Mouse (Mus musculus): ENCODE results near the gene Snph. TPM values are rescaled to one million over a fixed set of nuclear protein-coding genes. Genes with fewer than 3 reads are reported as not detected.

Snph gene
- polyA plus RNA-seq, 1 experiment from 2014 or later: 0.30 TPM

GRCm38 (mm10) chr2:151569452-151569851 lies 62.9 kb downstream of the Snph start:
- no peak for ATAC-seq (replicated peaks; ENCODE audit: insufficient number of reproducible peaks, low FRiP score, low TSS enrichment)
- no peak overlapping the region for H3K4me2 ChIP-seq
- H3K27me3 ChIP-seq (ENCODE audit: control insufficient read depth, insufficient read depth, low read length): no peaks in the 10 kb centered on the region
- H3K9ac ChIP-seq (ENCODE audit: low read depth, low read length): no peak overlapping the region
- no peaks in the 10 kb centered on the region for H3K36me3 ChIP-seq (ENCODE audit: control insufficient read depth, insufficient read depth, low read length)
- H3K4me1 ChIP-seq (ENCODE audit: control insufficient read depth, insufficient read depth, low read length): no peaks in the 10 kb centered on the region
- no peak overlapping the region for H3K27ac ChIP-seq (ENCODE audit: low read depth, low read length)
- WGBS (ENCODE audit: insufficient replicate concordance): 82% methylated on average over 2 of the region's 2 CpGs
- H3K9me3 ChIP-seq (replicated peaks; ENCODE audit: control insufficient read depth, low read length): no peaks in the 10 kb centered on the region
- H3K4me3 ChIP-seq (ENCODE audit: low read depth, low read length): no peak overlapping the region

DNA sequence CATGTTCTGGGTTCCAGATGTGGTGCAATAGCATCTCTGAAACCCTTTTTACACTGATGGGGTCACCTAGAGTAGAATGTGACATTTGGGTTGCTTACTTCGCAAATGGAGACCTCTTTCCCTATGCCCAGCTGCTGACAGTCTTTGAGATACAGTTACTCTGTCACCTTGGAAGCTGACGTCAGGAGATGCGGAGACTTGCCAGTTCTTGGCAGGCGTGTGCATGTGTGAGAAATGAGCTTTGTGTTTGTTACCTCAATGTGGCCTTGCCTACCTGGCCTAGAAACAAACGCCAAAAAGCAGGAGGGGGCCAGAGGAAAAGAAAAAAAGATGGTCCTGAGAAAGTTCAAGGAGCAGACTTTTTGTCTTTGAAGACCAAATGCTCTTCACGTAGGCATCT lies 65.5 kb downstream of the Snph start:
- WGBS (ENCODE audit: insufficient replicate concordance): 75% methylated on average over 6 of the region's 6 CpGs
- no peak overlapping the region for H3K9ac ChIP-seq (ENCODE audit: low read depth, low read length)
- no peak overlapping the region for H3K27ac ChIP-seq (ENCODE audit: low read depth, low read length)
- H3K4me1 ChIP-seq (ENCODE audit: control insufficient read depth, insufficient read depth, low read length): no peaks in the 10 kb centered on the region
- H3K4me3 ChIP-seq (ENCODE audit: low read depth, low read length): no peak overlapping the region
- H3K36me3 ChIP-seq (ENCODE audit: control insufficient read depth, insufficient read depth, low read length): peaks cover 5% of the 10 kb centered on the region
- no peaks in the 10 kb centered on the region for H3K27me3 ChIP-seq (ENCODE audit: control insufficient read depth, insufficient read depth, low read length)
- no peaks in the 10 kb centered on the region for H3K9me3 ChIP-seq (replicated peaks; ENCODE audit: control insufficient read depth, low read length)
- no peak for ATAC-seq (replicated peaks; ENCODE audit: insufficient number of reproducible peaks, low FRiP score, low TSS enrichment)
- H3K4me2 ChIP-seq: no peak overlapping the region

DNA sequence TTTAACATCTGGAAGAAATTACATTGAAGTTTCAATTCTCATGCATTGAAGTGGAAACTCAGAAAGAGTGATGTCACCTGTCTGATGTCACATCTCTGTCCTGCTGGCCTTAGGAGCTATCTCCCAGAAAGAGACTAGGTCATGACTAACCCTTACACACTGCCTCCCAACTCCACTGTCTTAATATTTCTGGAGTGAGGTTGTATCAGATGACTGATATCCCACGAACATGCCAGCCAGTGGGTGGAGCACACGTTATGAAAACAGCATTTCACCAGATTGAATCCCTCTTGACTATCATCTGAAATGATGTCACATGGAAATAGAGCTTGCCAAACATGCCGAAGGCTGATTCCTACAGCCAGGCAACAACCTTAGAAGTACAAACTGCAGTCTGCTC lies 67.4 kb downstream of the Snph start:
- peaks cover 16% of the 10 kb centered on the region for H3K36me3 ChIP-seq (ENCODE audit: control insufficient read depth, insufficient read depth, low read length)
- ATAC-seq (replicated peaks; ENCODE audit: insufficient number of reproducible peaks, low FRiP score, low TSS enrichment): no peak
- H3K27me3 ChIP-seq (ENCODE audit: control insufficient read depth, insufficient read depth, low read length): no peaks in the 10 kb centered on the region
- 65% methylated on average over 3 of the region's 3 CpGs for WGBS (ENCODE audit: insufficient replicate concordance)
- no peak overlapping the region for H3K4me3 ChIP-seq (ENCODE audit: low read depth, low read length)
- H3K9ac ChIP-seq (ENCODE audit: low read depth, low read length): no peak overlapping the region
- no peaks in the 10 kb centered on the region for H3K9me3 ChIP-seq (replicated peaks; ENCODE audit: control insufficient read depth, low read length)
- H3K4me2 ChIP-seq: no peak overlapping the region
- H3K4me1 ChIP-seq (ENCODE audit: control insufficient read depth, insufficient read depth, low read length): no peaks in the 10 kb centered on the region
- no peak overlapping the region for H3K27ac ChIP-seq (ENCODE audit: low read depth, low read length)

DNA sequence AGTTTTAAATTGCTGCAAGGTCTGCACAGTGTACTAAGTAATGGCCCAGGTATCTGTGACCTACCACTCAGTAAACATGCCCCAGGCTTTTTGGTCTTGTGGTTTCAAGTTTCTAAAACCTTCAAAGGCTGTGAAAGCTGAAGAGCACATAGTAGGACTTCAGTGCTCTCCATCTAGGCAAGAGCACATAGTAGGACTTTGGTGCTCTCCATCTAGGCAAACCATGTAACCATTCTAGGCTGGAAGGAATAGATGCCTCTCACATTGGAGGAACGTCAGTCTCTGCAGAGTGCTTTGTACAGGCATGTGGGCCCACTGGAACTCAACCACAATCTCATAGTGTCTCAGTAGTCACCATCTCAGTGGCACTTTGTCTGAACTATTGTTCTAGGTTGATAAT lies 68.4 kb downstream of the Snph start:
- H3K27ac ChIP-seq (ENCODE audit: low read depth, low read length): no peak overlapping the region
- H3K4me2 ChIP-seq: no peak overlapping the region
- H3K4me3 ChIP-seq (ENCODE audit: low read depth, low read length): no peak overlapping the region
- H3K9ac ChIP-seq (ENCODE audit: low read depth, low read length): no peak overlapping the region
- peaks cover 25% of the 10 kb centered on the region for H3K36me3 ChIP-seq (ENCODE audit: control insufficient read depth, insufficient read depth, low read length)
- H3K27me3 ChIP-seq (ENCODE audit: control insufficient read depth, insufficient read depth, low read length): no peaks in the 10 kb centered on the region
- WGBS (ENCODE audit: insufficient replicate concordance): 72% methylated on average over 1 of the region's 1 CpGs
- H3K9me3 ChIP-seq (replicated peaks; ENCODE audit: control insufficient read depth, low read length): no peaks in the 10 kb centered on the region
- H3K4me1 ChIP-seq (ENCODE audit: control insufficient read depth, insufficient read depth, low read length): no peaks in the 10 kb centered on the region
- ATAC-seq (replicated peaks; ENCODE audit: insufficient number of reproducible peaks, low FRiP score, low TSS enrichment): no peak

DNA sequence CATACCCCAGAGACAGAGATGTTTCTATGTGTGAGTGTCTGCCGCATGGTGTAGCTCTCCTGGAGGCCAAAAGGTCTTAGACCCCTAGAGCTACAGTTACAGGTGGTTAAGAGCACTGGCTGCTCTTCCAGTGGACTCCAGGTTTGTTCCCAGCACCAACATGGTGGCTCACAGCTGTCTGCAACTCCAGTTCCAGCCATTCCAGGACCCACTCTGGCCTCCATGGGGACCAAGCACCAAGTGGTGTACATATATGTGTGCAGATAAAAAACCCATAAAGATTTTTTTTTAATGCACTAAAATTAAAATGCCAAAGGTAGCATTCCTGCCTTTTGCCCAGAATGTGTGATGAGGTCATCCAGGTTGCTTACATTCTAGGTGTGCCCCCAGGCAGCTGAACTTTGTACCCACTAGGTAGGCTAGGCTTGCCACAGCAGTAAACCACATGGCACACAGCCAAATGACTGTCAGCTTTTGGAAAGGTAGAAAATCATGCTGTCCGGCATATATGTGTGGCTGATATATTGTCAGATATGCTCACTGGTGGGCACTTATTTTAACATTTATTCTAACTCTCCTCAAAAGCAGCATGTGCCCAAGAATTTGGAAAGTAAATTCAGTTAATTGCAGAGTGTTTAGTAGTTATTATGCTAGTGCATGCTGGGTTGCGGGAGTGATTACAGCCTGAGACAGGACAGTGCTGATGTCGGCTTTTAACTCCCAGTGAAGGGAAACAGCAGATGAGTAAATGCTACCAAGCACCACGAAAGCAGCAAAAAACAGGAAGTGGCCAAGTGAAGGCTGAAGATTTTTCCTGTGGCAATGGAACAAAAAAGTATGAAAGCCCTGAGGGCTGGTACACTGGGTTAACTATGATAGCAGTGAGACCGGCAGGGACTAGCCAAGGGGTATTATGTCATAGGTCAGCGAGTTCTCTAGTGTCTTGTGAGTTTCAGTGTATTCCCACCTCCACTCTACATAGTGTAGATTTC lies 69.2 kb downstream of the Snph start:
- Histone ChIP-seq H3K9me3 (replicated peaks; ENCODE audit: control insufficient read depth, low read length) (no peaks in the 10 kb centered on the region), H3K36me3 (ENCODE audit: control insufficient read depth, insufficient read depth, low read length) (peaks cover 30% of the 10 kb centered on the region), H3K27me3 (ENCODE audit: control insufficient read depth, insufficient read depth, low read length) (no peaks in the 10 kb centered on the region), H3K9ac (ENCODE audit: low read depth, low read length) (no peak overlapping the region), H3K4me2 (no peak overlapping the region), H3K4me1 (ENCODE audit: control insufficient read depth, insufficient read depth, low read length) (no peaks in the 10 kb centered on the region), H3K4me3 (ENCODE audit: low read depth, low read length) (no peak overlapping the region), H3K27ac (ENCODE audit: low read depth, low read length) (no peak overlapping the region)
- ATAC-seq (replicated peaks; ENCODE audit: insufficient number of reproducible peaks, low FRiP score, low TSS enrichment): no peak
- WGBS (ENCODE audit: insufficient replicate concordance): 75% methylated on average over 7 of the region's 7 CpGs

- Histone ChIP-seq H3K4me3 (ENCODE audit: low read depth, low read length) (no peak overlapping the region), H3K4me1 (ENCODE audit: control insufficient read depth, insufficient read depth, low read length) (peaks cover 58% of the 10 kb centered on the region), H3K9me3 (replicated peaks; ENCODE audit: control insufficient read depth, low read length) (no peaks in the 10 kb centered on the region), H3K36me3 (ENCODE audit: control insufficient read depth, insufficient read depth, low read length) (peaks cover 27% of the 10 kb centered on the region), H3K27ac (ENCODE audit: low read depth, low read length) (0 out of 2 replicates have a peak overlapping the region, but pooled peaks have one; percentile 22), H3K27me3 (ENCODE audit: control insufficient read depth, insufficient read depth, low read length) (no peaks in the 10 kb centered on the region), H3K4me2 (no peak overlapping the region), H3K9ac (ENCODE audit: low read depth, low read length) (no peak overlapping the region)
- 65% methylated on average over 3 of the region's 3 CpGs for WGBS (ENCODE audit: insufficient replicate concordance)
- no peak for ATAC-seq (replicated peaks; ENCODE audit: insufficient number of reproducible peaks, low FRiP score, low TSS enrichment)
These were observed 82.7 kb downstream of the Snph start for GRCm38 (mm10) chr2:151549615-151550121.

DNA sequence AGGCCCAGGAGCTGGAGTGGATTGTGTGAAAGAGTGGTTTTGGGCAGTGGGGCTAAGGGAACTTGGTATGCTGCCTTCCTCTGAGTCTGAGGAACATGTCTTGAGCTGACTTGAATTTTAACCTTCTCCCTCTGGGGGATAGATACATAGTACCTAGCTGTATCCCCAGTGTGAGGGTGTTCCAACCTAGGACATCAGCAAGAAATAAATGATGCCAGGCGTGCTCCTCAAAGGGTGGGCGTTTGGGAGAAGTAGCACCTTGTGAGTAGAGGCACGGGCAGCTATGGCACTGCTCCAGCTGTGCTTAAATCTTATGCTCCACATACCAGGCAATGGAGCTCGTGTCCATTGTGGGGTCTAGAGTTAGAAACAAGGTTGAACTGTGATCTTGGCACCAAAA lies 85.8 kb downstream of the Snph start:
- WGBS (ENCODE audit: insufficient replicate concordance): 89% methylated on average over 4 of the region's 4 CpGs
- Histone ChIP-seq H3K9me3 (replicated peaks; ENCODE audit: control insufficient read depth, low read length) (no peaks in the 10 kb centered on the region), H3K4me1 (ENCODE audit: control insufficient read depth, insufficient read depth, low read length) (peaks cover 66% of the 10 kb centered on the region), H3K27ac (ENCODE audit: low read depth, low read length) (no peak overlapping the region), H3K9ac (ENCODE audit: low read depth, low read length) (no peak overlapping the region), H3K27me3 (ENCODE audit: control insufficient read depth, insufficient read depth, low read length) (no peaks in the 10 kb centered on the region), H3K36me3 (ENCODE audit: control insufficient read depth, insufficient read depth, low read length) (peaks cover 22% of the 10 kb centered on the region), H3K4me2 (no peak overlapping the region), H3K4me3 (ENCODE audit: low read depth, low read length) (no peak overlapping the region)
- ATAC-seq (replicated peaks; ENCODE audit: insufficient number of reproducible peaks, low FRiP score, low TSS enrichment): no peak

DNA sequence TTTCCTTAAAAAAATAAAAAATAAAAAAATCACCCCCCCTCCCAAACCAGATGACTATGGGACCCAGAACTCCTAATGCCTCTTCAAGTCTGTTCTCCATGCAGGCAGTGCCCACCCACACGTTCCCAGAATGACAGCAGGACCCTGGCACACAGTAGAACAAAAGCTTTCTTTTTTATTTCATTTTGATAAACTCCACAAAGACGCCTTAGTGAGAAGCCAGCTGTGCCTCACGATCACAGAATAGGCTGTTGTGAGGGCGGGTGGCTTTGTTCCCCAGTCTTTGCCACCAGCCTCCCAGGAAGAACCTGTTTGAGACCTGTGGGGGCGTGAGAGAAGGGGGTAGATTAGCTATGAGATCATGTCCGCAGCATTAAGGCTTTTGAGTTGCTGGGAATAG lies 87.7 kb downstream of the Snph start:
- Histone ChIP-seq H3K9ac (ENCODE audit: low read depth, low read length) (peak overlapping the region; percentile 98; the same call in 1 of the 2 replicates), H3K4me2 (peak overlapping the region; percentile 88), H3K4me1 (ENCODE audit: control insufficient read depth, insufficient read depth, low read length) (peaks cover 56% of the 10 kb centered on the region), H3K27ac (ENCODE audit: low read depth, low read length) (peak overlapping the region; percentile 54; the same call in 1 of the 2 replicates), H3K4me3 (ENCODE audit: low read depth, low read length) (peak overlapping the region; percentile 98), H3K9me3 (replicated peaks; ENCODE audit: control insufficient read depth, low read length) (no peaks in the 10 kb centered on the region), H3K27me3 (ENCODE audit: control insufficient read depth, insufficient read depth, low read length) (no peaks in the 10 kb centered on the region), H3K36me3 (ENCODE audit: control insufficient read depth, insufficient read depth, low read length) (peaks cover 16% of the 10 kb centered on the region)
- ATAC-seq (replicated peaks; ENCODE audit: insufficient number of reproducible peaks, low FRiP score, low TSS enrichment): no peak
- 52% methylated on average over 6 of the region's 6 CpGs for WGBS (ENCODE audit: insufficient replicate concordance)
